In genomic region chr7:79868475-79868874, GRCm38 (mm10) we compare ENCODE assay signal across 16 mouse cellular contexts. TPM values are rescaled to one million over a fixed set of nuclear protein-coding genes. Genes with fewer than 3 reads are reported as not detected.
DNase-seq lines count a peak whose midpoint lies in the region; ATAC-seq and TF ChIP-seq lines count a peak whose summit lies in the region.
"Had no signal": no experiment of that assay in that cellular context is flagged by ENCODE, and none has a peak within 500 bp of the region (broad histone marks: within the 10 kb centered on the region; RNA-seq: fewer than 3 reads in every experiment).

No protein-coding gene starts in this region.

- WGBS in lung, postnatal 0 days = 45% methylated on average over 7 of the region's 7 CpGs
- WGBS in neural tube, embryonic 15.5 days = 75% methylated on average over 7 of the region's 7 CpGs

- DNase-seq in CH12.LX (ENCODE audit: extremely low read depth) = no peak
- DNase-seq in kidney, postnatal 14 days = peak; percentile 63
- DNase-seq in lung, postnatal 0 days (ENCODE audit: low spot score) = peak; percentile 62
- no peak for DNase-seq in cerebellum, postnatal 36 days
- DNase-seq in layer of hippocampus, adult 18-20 months (ENCODE audit: low spot score in 2 of 2) = no peak
- no peak for DNase-seq in layer of hippocampus, postnatal 14 days (ENCODE audit: low spot score in 2 of 2)
- DNase-seq: adrenal gland, adult 2 months; cerebellum, adult 2 months; thymus, adult 2 months had no signal

- peaks cover 12 to 22% of the 10 kb centered on the region in 2 experiments for H3K4me1 ChIP-seq in CH12.LX (ENCODE audit: control insufficient read depth in 1 of 2, insufficient read depth in 2 of 2)
- H3K4me1 ChIP-seq in ES-Bruce4 (ENCODE audit: control insufficient read depth, insufficient read depth, low read length) = peaks cover 7% of the 10 kb centered on the region
- no peaks in the 10 kb centered on the region for H3K4me1 ChIP-seq in lung, postnatal 0 days (ENCODE audit: insufficient read depth, low read depth, low read length)
- 0 out of 2 replicates have a peak, but pooled peaks cover 4% of the 10 kb centered on the region for H3K4me1 ChIP-seq in neural tube, embryonic 15.5 days
- H3K4me1 ChIP-seq: hindbrain, embryonic 15.5 days had no signal

- H3K79me2 ChIP-seq in CH12.LX (replicated peaks; ENCODE audit: control insufficient read depth, extremely low read depth, insufficient read depth, poor library complexity, severe bottlenecking) = no peaks in the 10 kb centered on the region

- H3K36me3 ChIP-seq in CH12.LX (replicated peaks in 1 of 2; ENCODE audit: control insufficient read depth in 1 of 2, insufficient read depth in 1 of 2, low read length in 1 of 2) (no peaks in the 10 kb centered on the region), ES-Bruce4 (ENCODE audit: control insufficient read depth, insufficient read depth, low read length, poor library complexity, severe bottlenecking) (no peaks in the 10 kb centered on the region)
- no peaks in the 10 kb centered on the region for H3K36me3 ChIP-seq in lung, postnatal 0 days (ENCODE audit: insufficient read depth, low read length)
- H3K36me3 ChIP-seq in neural tube, embryonic 15.5 days = no peaks in the 10 kb centered on the region
- H3K36me3 ChIP-seq: hindbrain, embryonic 15.5 days had no signal

- TF ChIP-seq POLR2A in CH12.LX (IDR thresholded peaks at IDR 0.05; ENCODE audit: low read depth, low read length) = no peak
- TF ChIP-seq POLR2A in ES-Bruce4 (IDR thresholded peaks at IDR 0.05; ENCODE audit: insufficient read depth, low read length) = no peak

- H3K9me3 ChIP-seq in CH12.LX (replicated peaks; ENCODE audit: low read length) (no peaks in the 10 kb centered on the region), ES-Bruce4 (replicated peaks; ENCODE audit: control insufficient read depth, insufficient read depth, low read length, poor library complexity, severe bottlenecking) (no peaks in the 10 kb centered on the region)
- no peaks in the 10 kb centered on the region for H3K9me3 ChIP-seq in lung, postnatal 0 days (ENCODE audit: low read length)
- H3K9me3 ChIP-seq in neural tube, embryonic 15.5 days (replicated peaks) = no peaks in the 10 kb centered on the region
- H3K9me3 ChIP-seq: hindbrain, embryonic 15.5 days had no signal

- H3K9ac ChIP-seq in CH12.LX (ENCODE audit: insufficient read depth, low read depth) (no peak overlapping the region), ES-Bruce4 (ENCODE audit: low read depth, poor library complexity, severe bottlenecking) (no peak overlapping the region; the same call in 1 of the 2 replicates)
- no peak overlapping the region for H3K9ac ChIP-seq in lung, postnatal 0 days (replicated peaks; ENCODE audit: low read depth)
- no peak overlapping the region for H3K9ac ChIP-seq in neural tube, embryonic 15.5 days (replicated peaks)
- H3K9ac ChIP-seq: hindbrain, embryonic 15.5 days had no signal

- dilution Hi-C loops in CH12.LX (cut with MboI; ENCODE audit: extremely low pct_ligation_motif_present, extremely low pct_unique_long_range_greater_than_20kb, low sequenced_read_pairs) = no loop called here

- no peaks in the 10 kb centered on the region for H3K27me3 ChIP-seq in CH12.LX (replicated peaks)
- H3K27me3 ChIP-seq in ES-Bruce4 (ENCODE audit: control insufficient read depth, insufficient read depth, low read length, poor library complexity, severe bottlenecking) = no peaks in the 10 kb centered on the region
- H3K27me3 ChIP-seq in lung, postnatal 0 days (replicated peaks; ENCODE audit: insufficient read depth, low read length) = no peaks in the 10 kb centered on the region
- no peaks in the 10 kb centered on the region for H3K27me3 ChIP-seq in neural tube, embryonic 15.5 days (replicated peaks)
- H3K27me3 ChIP-seq: hindbrain, embryonic 15.5 days had no signal

- no peak for TF ChIP-seq RAD21 in CH12.LX (IDR thresholded peaks at IDR 0.05; ENCODE audit: low read depth, low read length)

- ATAC-seq in lung, postnatal 0 days = peak; percentile 79
- no peak for ATAC-seq in neural tube, embryonic 15.5 days (ENCODE audit: low FRiP score)
- ATAC-seq: CD4-positive, CD25-positive, alpha-beta regulatory T cell, adult 4 months had no signal

- no peak overlapping the region for H3K4me3 ChIP-seq in CH12.LX (replicated peaks in 1 of 3; ENCODE audit: low read depth in 2 of 3, low read length in 2 of 3, poor library complexity in 1 of 3)
- no peak overlapping the region for H3K4me3 ChIP-seq in ES-Bruce4 (ENCODE audit: low read depth, low read length)
- no peak overlapping the region for H3K4me3 ChIP-seq in lung, postnatal 0 days (ENCODE audit: low read depth, low read length)
- H3K4me3 ChIP-seq in neural tube, embryonic 15.5 days (replicated peaks) = no peak overlapping the region
- H3K4me3 ChIP-seq: hindbrain, embryonic 15.5 days; myocyte had no signal

- 0 out of 2 replicates have a peak overlapping the region, but pooled peaks have one; percentile 21 for H3K4me2 ChIP-seq in CH12.LX (ENCODE audit: insufficient read depth, low read depth, poor library complexity, severe bottlenecking)
- no peak overlapping the region for H3K4me2 ChIP-seq in lung, postnatal 0 days (replicated peaks; ENCODE audit: low read depth, low read length)
- H3K4me2 ChIP-seq in neural tube, embryonic 15.5 days = no peak overlapping the region
- H3K4me2 ChIP-seq: hindbrain, embryonic 15.5 days; midbrain, embryonic 11.5 days had no signal

- H3K27ac ChIP-seq in CH12.LX (ENCODE audit: insufficient read depth, low read depth) (no peak overlapping the region), ES-Bruce4 (ENCODE audit: insufficient read depth, low read length) (peak overlapping the region; percentile 49)
- 0 out of 2 replicates have a peak overlapping the region, but pooled peaks have one; percentile 20 for H3K27ac ChIP-seq in lung, postnatal 0 days (ENCODE audit: low read length)
- H3K27ac ChIP-seq in neural tube, embryonic 15.5 days (replicated peaks) = no peak overlapping the region
- H3K27ac ChIP-seq: hindbrain, embryonic 15.5 days had no signal

- in situ Hi-C loops in CH12.LX (cut with MboI; ENCODE audit: low pct_ligation_motif_present, low pct_unique_long_range_greater_than_20kb, low sequenced_read_pairs) = no loop called here

- TF ChIP-seq CTCF in CH12.LX (conservative IDR thresholded peaks at IDR 0.05 in 1 of 2, IDR thresholded peaks at IDR 0.05 in 1 of 2; ENCODE audit: low read depth in 2 of 2, low read length in 2 of 2) (no peak), ES-Bruce4 (IDR thresholded peaks at IDR 0.05; ENCODE audit: low read depth, low read length) (no peak)
- TF ChIP-seq CTCF in lung, postnatal 0 days (IDR thresholded peaks at IDR 0.05) = no peak

- TF ChIP-seq EP300 in CH12.LX (IDR thresholded peaks at IDR 0.05; ENCODE audit: low read length) = no peak
- no peak for TF ChIP-seq EP300 in ES-Bruce4 (IDR thresholded peaks at IDR 0.05; ENCODE audit: insufficient read depth, low read depth, low read length)
- TF ChIP-seq EP300 in lung, postnatal 0 days (IDR thresholded peaks at IDR 0.05) = no peak

TF ChIP-seq in CH12.LX, 34 proteins besides CTCF, POLR2A, EP300 and RAD21 (continues in another document):
- TF ChIP-seq ELF1 (IDR thresholded peaks at IDR 0.05; ENCODE audit: low read depth, low read length) (no peak), MAZ (IDR thresholded peaks at IDR 0.05; ENCODE audit: low read depth, low read length) (no peak), POLR2AphosphoS2 (IDR thresholded peaks at IDR 0.05; ENCODE audit: low read depth, low read length) (no peak), ZC3H11A (IDR thresholded peaks at IDR 0.05; ENCODE audit: low read depth, low read length) (no peak), KAT2A (IDR thresholded peaks at IDR 0.05; ENCODE audit: insufficient replicate concordance, low read length) (no peak), HCFC1 (IDR thresholded peaks at IDR 0.05; ENCODE audit: low read depth, low read length) (no peak), CHD1 (IDR thresholded peaks at IDR 0.05; ENCODE audit: low read depth, low read length) (no peak), MYC (IDR thresholded peaks at IDR 0.05; ENCODE audit: low read depth, low read length) (no peak), IRF4 (IDR thresholded peaks at IDR 0.05; ENCODE audit: low read depth, low read length) (no peak), USF1 (IDR thresholded peaks at IDR 0.05; ENCODE audit: low read depth, low read length) (no peak), ZMIZ1 (IDR thresholded peaks at IDR 0.05; ENCODE audit: low read depth, low read length) (no peak), MEF2A (IDR thresholded peaks at IDR 0.05; ENCODE audit: borderline replicate concordance, low read depth, low read length) (no peak), USF2 (conservative IDR thresholded peaks at IDR 0.05; ENCODE audit: low read depth, low read length) (no peak)

RNA-seq across cellular contexts. Expression of gene Anpep, which starts 7.6 kb away (rescaled TPM):
- total RNA-seq in CH12.LX (2012; rRNA removed) (0.13 and 0.25 TPM in 2 replicates), CH12.LX (2014; rRNA removed) (not detected in 2 replicates)
- polyA plus RNA-seq in CH12.LX (2012; ENCODE audit: insufficient read length, low read depth) (0.45 and 0.60 TPM in 2 replicates), ES-Bruce4 (2011; ENCODE audit: insufficient read depth, insufficient read length, low read depth, missing spikeins) (9.7 and 10.4 TPM in 2 replicates)
- 11.6 TPM in 2 replicates for polyA plus RNA-seq in lung, postnatal 0 days (2015; fragmentation: Nextera tagmentation; extraction: Ambion mirVana)
- 6.2 and 10.4 TPM in 2 replicates for polyA plus RNA-seq in neural tube, embryonic 15.5 days (2015; fragmentation: Nextera tagmentation; extraction: Ambion mirVana)
- 1 to 10 TPM; 1.3 to 2.1 TPM for total RNA-seq in layer of hippocampus, adult 18-20 months (2021)
- 1 to 10 TPM; 4.6 to 5.3 TPM for total RNA-seq in layer of hippocampus, postnatal 14 days (2021)

RNA-seq across cellular contexts. Expression of gene Ap3s2, which starts 52.0 kb away (rescaled TPM):
- 11.8 and 12.7 TPM in 2 replicates for total RNA-seq in CH12.LX (2012; rRNA removed)
- total RNA-seq in CH12.LX (2014; rRNA removed) = 14.4 and 14.9 TPM in 2 replicates
- polyA plus RNA-seq in CH12.LX (2012; ENCODE audit: insufficient read length, low read depth) = 21.8 and 28.3 TPM in 2 replicates
- 61.0 and 61.2 TPM in 2 replicates for polyA plus RNA-seq in ES-Bruce4 (2011; ENCODE audit: insufficient read depth, insufficient read length, low read depth, missing spikeins)
- 11.8 and 12.0 TPM in 2 replicates for polyA plus RNA-seq in lung, postnatal 0 days (2015; fragmentation: Nextera tagmentation; extraction: Ambion mirVana)
- polyA plus RNA-seq in neural tube, embryonic 15.5 days (2015; fragmentation: Nextera tagmentation; extraction: Ambion mirVana) = 42.8 and 48.4 TPM in 2 replicates
- total RNA-seq in layer of hippocampus, adult 18-20 months (2021) = 10 to 100 TPM; 46.1 to 47.9 TPM
- total RNA-seq in layer of hippocampus, postnatal 14 days (2021) = 10 to 100 TPM; 50.4 to 51.3 TPM

RNA-seq across cellular contexts. Expression of gene Mesp2, which starts 57.9 kb away (rescaled TPM):
- not detected in 2 replicates for total RNA-seq in CH12.LX (2012; rRNA removed)
- total RNA-seq in CH12.LX (2014; rRNA removed) = not detected in 2 replicates
- polyA plus RNA-seq in CH12.LX (2012; ENCODE audit: insufficient read length, low read depth) = not detected in 2 replicates
- 1.2 and 1.5 TPM in 2 replicates for polyA plus RNA-seq in ES-Bruce4 (2011; ENCODE audit: insufficient read depth, insufficient read length, low read depth, missing spikeins)
- polyA plus RNA-seq in lung, postnatal 0 days (2015; fragmentation: Nextera tagmentation; extraction: Ambion mirVana) = 0.92 and 0.99 TPM in 2 replicates
- polyA plus RNA-seq in neural tube, embryonic 15.5 days (2015; fragmentation: Nextera tagmentation; extraction: Ambion mirVana) = 1.2 and 1.6 TPM in 2 replicates
- total RNA-seq in layer of hippocampus, adult 18-20 months (2021) = 1 to 10 TPM; 1.5 to 2.0 TPM
- total RNA-seq in layer of hippocampus, postnatal 14 days (2021) = 1 to 10 TPM; 1.2 to 1.9 TPM
- polyA plus RNA-seq: embryonic facial prominence, embryonic 11.5 days; myocyte had no signal

Comparison
In these comparisons a context has a peak if more than half of its experiments do, and no peak if none do; other contexts are left out.
1. DNase-seq: peak in kidney, postnatal 14 days (single experiment) and lung, postnatal 0 days (single experiment); none in CH12.LX (single experiment), cerebellum, postnatal 36 days (0 of 2), layer of hippocampus, adult 18-20 months (0 of 2) and layer of hippocampus, postnatal 14 days (0 of 2).
2. H3K27ac ChIP-seq: peak in ES-Bruce4 (single experiment) and lung, postnatal 0 days (single experiment); none in CH12.LX (single experiment) and neural tube, embryonic 15.5 days (single experiment).